Mouse (Mus musculus) limb, embryonic 14.5 days (tissue): ENCODE data around the gene Zfp94. TPM values are rescaled to one million over a fixed set of nuclear protein-coding genes. Genes with fewer than 3 reads are reported as not detected.

ENCODE experiments used
- ATAC-seq: fragments of 200-750 bp; cut with Nextera tagmentation; 2 replicates; pipeline ENCODE4 v1.8.0; 2017; ENCODE audit warnings: low read depth, moderate number of reproducible peaks, moderate TSS enrichment; ENCODE audit not compliant: low FRiP score
- DNase-seq: peaks from one replicate; pipeline ENCODE4 v3.0.0-alpha.2; 2015; ENCODE audit warnings: low spot score
- H3K27ac ChIP-seq: fragments of 300-500 bp; sonication (generic); replicated peaks from 2 replicates; pipeline ENCODE4 v1.5.1; 2014; ENCODE audit warnings: low read depth, mild to moderate bottlenecking, low read length, moderate library complexity, mixed read lengths
- H3K27me3 ChIP-seq: fragments of 300-500 bp; sonication (generic); 2 replicates; pipeline ENCODE4 v1.6.1; 2014; ENCODE audit warnings: low read length, mixed read lengths; ENCODE audit not compliant: control insufficient read depth, insufficient read depth
- H3K36me3 ChIP-seq: fragments of 300-500 bp; sonication (generic); 2 replicates; pipeline ENCODE4 v1.6.1; 2014; ENCODE audit warnings: mild to moderate bottlenecking, low read length, moderate library complexity, mixed read lengths; ENCODE audit not compliant: control insufficient read depth, insufficient read depth
- H3K4me1 ChIP-seq: fragments of 300-500 bp; sonication (generic); 2 replicates; pipeline ENCODE4 v1.6.1; 2014; ENCODE audit warnings: antibody characterized with exemption, low read length, mixed read lengths; ENCODE audit not compliant: control insufficient read depth, insufficient read depth
- H3K4me2 ChIP-seq: fragments of 300-500 bp; sonication (generic); replicated peaks from 2 replicates; pipeline ENCODE4 v1.6.1; 2014; ENCODE audit warnings: low read depth, mild to moderate bottlenecking, low read length, moderate library complexity; ENCODE audit not compliant: severe bottlenecking
- H3K4me3 ChIP-seq: fragments of 300-500 bp; sonication (generic); replicated peaks from 2 replicates; pipeline ENCODE4 v1.5.1; 2014; ENCODE audit warnings: low read length
- H3K9ac ChIP-seq: fragments of 300-500 bp; sonication (generic); 2 replicates; pipeline ENCODE4 v1.6.1; 2014; ENCODE audit warnings: mild to moderate bottlenecking, low read depth, low read length, moderate library complexity; ENCODE audit not compliant: severe bottlenecking
- H3K9me3 ChIP-seq: fragments of 300-500 bp; sonication (generic); 2 replicates; pipeline ENCODE4 v1.6.1; 2016; ENCODE audit warnings: low read length; ENCODE audit not compliant: control insufficient read depth
- POLR2A ChIP-seq: fragments of 200-500 bp; IDR thresholded peaks from 2 replicates; pipeline ENCODE4 v1.8.0; 2012; ENCODE audit warnings: inconsistent platforms, mild to moderate bottlenecking, moderate library complexity, borderline replicate concordance; ENCODE audit not compliant: insufficient read depth, insufficient read length; ENCODE audit errors: extremely low read depth
- WGBS: fragments of 180-500 bp; shearing (Covaris S2); extraction: QIAGEN DNeasy Blood & Tissue Kit; methylation state at CpG from one replicate; pipeline ENCODE4 v1.1.7; 2014; 5-methylcytosine and 5-hydroxymethylcytosine counted together
- polyA plus RNA-seq, 2 experiments: library from polyadenylated mRNA; depleted of rRNA in 1 of 2; stranded (reverse) in 1 of 2; unstranded in 1 of 2; fragments of >200 nt; fragmentation: Nextera tagmentation in 1 of 2; extraction: Ambion mirVana in 1 of 2; gene quantifications; 2 replicates each; pipeline versions ENCODE4 v1.2.1 to v1.2.3; 2012 to 2014

The Zfp94 gene
- polyA plus RNA-seq, 2 experiments = 12.6 to 13.8 TPM

DNA sequence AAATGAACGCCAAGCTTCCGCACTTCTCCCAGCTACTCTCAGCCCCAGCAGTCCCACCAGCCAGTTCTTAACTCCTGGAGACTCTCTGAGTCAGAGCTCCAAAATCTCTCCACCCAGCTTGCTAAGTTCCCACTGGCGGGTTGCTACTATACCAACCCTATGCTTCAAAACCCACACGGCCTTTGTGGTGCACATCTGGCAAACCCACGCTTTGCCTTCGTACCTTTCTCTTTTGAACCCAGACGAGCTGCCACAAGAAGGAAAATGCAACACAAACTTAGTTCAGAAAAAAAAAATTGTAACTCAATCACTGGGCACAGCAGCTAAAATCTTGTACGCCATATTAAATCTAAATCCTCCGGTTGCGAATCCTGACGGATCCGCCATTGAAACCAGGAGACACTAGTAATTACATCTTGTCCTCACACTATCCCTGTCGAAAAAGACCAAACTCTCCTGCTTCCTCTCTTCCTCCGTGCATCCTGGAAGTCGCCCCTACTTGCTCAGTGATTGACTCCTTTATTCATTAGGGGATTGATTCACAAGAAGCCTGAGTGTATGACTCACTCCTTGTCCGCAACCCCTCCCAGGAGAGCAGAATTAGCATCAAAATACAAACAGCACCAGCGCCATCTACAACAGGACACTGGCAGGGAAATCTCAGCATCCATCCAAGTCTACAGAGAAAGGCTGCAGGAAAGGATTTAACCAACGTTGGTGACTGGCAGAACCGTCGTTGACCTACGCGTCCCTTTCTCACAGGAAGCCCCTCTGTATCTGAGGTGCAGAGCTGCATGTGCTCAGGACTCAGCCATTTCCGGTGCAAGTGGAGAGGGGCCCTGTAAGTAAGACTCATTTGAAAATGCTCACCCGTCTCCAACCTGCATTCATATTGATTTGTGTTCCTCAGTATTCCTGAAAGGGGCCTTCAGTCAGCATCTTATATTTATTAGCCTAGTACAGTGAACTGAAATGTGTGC lies 48.0 kb downstream of the Zfp94 start:
- no peaks in the 10 kb centered on the region for H3K27me3 ChIP-seq
- 75% methylated on average over 24 of the region's 24 CpGs for WGBS

DNA sequence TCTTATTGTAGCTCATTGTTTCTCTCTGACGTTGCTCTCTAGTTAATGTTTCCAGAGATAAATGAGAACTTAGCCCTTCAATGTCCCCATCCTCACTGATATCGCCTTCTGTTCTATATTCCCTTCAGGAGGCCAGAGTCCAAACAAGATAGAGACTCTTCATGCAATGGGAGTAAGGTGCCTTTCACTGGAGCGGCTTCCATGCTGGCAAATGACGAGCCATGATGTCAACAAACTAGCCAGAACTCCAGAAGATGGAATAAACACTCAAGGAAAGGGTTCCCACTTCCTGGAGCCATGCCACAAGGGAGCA lies 56.5 kb downstream of the Zfp94 start:
- Histone ChIP-seq H3K4me3 (no peak overlapping the region), H3K27me3 (no peaks in the 10 kb centered on the region), H3K36me3 (peaks cover 22% of the 10 kb centered on the region), H3K9ac (no peak overlapping the region), H3K27ac (no peak overlapping the region), H3K4me1 (0 out of 2 replicates have a peak, but pooled peaks cover 2% of the 10 kb centered on the region), H3K9me3 (no peaks in the 10 kb centered on the region), H3K4me2 (no peak overlapping the region)
- no peak for DNase-seq
- 95% methylated on average over 4 of the region's 4 CpGs for WGBS
- no peak for TF ChIP-seq POLR2A
- no peak for ATAC-seq

More for the DNA sequence above, 48.0 kb downstream of the Zfp94 start:
- H3K4me2 ChIP-seq = no peak overlapping the region
- peaks cover 2% of the 10 kb centered on the region; the same call in 1 of the 2 replicates for H3K36me3 ChIP-seq
- DNase-seq (no peak), ATAC-seq (no peak)
- H3K27ac ChIP-seq = no peak overlapping the region
- H3K9ac ChIP-seq = no peak overlapping the region
- H3K4me3 ChIP-seq = no peak overlapping the region
- H3K4me1 ChIP-seq = peaks cover 4% of the 10 kb centered on the region
- no peak for TF ChIP-seq POLR2A
- no peaks in the 10 kb centered on the region for H3K9me3 ChIP-seq

DNA sequence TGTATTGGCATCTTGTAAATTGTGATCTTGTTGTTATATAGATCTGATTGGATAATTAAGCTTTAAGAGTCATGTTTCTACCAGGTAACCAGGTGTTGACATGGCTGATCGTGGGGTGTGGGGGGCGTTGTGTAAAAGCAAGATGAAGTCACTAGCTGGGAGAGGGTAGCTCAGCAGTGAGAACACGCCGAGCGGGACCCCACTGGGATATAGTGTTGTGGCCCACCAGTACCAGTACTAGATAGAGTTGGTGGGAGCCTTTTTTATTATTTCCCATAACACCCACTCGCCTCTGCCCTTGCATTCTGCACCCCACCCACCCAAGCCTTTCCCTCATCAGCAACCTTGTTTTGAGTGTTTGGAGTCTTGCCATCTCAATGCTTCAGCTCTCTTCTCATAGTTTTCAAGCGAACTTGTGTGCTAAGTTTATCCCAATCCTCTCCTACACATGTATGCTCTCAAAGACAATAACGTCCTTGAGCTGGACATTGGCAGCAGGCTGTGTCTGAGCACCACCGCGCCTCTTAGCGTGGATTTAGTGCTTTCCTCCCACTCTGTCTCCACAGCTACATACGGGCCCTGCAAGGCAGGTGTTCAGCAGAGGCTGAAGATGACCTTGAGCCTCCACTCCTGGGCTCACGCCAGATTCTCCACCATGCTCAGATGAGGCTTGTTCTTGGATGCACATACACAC lies 57.0 kb downstream of the Zfp94 start:
- H3K4me1 ChIP-seq = 0 out of 2 replicates have a peak, but pooled peaks cover 2% of the 10 kb centered on the region
- no peaks in the 10 kb centered on the region for H3K27me3 ChIP-seq
- H3K27ac ChIP-seq = no peak overlapping the region
- WGBS = 92% methylated on average over 13 of the region's 13 CpGs
- no peak overlapping the region for H3K4me2 ChIP-seq
- no peak overlapping the region for H3K4me3 ChIP-seq
- H3K9me3 ChIP-seq = no peaks in the 10 kb centered on the region
- peaks cover 22% of the 10 kb centered on the region for H3K36me3 ChIP-seq
- DNase-seq (no peak), ATAC-seq (no peak)
- H3K9ac ChIP-seq = no peak overlapping the region
- TF ChIP-seq POLR2A = no peak

DNA sequence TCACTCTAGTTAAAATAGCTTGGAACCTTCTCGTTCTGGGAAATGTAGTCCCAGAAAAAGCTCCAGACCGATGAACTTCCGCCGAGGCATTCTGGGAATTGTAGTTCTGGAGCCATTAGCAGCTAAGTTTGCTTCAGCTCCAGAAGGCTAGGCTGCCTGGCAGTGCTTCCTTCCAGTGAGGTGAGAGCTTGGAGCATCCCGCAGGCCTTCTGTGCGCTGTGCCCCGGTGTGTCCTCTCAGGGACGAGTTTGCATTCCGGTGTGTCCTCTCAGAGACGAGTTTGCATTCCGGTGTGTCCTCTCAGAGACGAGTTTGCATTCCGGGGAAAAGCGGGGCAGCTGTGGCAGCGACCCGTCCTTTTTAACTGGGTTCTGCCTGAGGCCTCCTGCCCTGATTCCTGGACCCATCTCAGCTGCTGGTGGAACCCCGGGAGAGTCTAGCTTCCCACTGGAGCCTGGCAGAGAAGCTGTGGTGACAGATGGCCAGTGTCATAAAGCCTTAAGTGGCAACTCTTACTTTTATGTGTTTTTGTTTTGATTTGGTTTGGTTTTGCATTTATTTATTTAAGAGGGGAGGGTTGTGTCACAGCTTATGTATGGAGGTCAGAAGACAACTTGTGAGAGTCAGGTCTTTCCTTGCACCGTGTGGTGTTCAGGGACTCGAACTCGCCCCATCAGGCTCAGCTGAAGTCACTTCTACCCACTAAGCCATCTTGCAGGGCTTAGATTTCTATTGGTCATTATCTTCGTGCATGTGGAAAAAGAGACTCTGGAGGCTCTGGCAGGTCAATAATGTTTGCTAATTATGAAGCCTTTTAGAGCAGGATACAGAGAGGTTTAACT lies 61.6 kb downstream of the Zfp94 start, which contains the start of gene Zfp108:
TSS of gene Zfp108 (plus strand) at position 162 of the 842 bp plus-strand sequence.
- Histone ChIP-seq H3K27ac (peak within 1 kb of the TSS; percentile 52; the same call in 1 of the 2 replicates), H3K27me3 (no peaks in the 10 kb centered on the region), H3K4me1 (0 out of 2 replicates have a peak, but pooled peaks cover 2% of the 10 kb centered on the region), H3K4me3 (peak within 1 kb of the TSS; percentile 49), H3K9me3 (no peaks in the 10 kb centered on the region), H3K9ac (peak within 1 kb of the TSS; percentile 65), H3K4me2 (peak within 1 kb of the TSS; percentile 44), H3K36me3 (peaks cover 3% of the 10 kb centered on the region; the same call in 1 of the 2 replicates)
- ATAC-seq (peak; percentile 93), DNase-seq (peak; percentile 94)
- 18% methylated on average over 21 of the region's 21 CpGs for WGBS
- peak; percentile 68; the same call in 1 of the 2 replicates for TF ChIP-seq POLR2A
